Mouse (Mus musculus) intestine, embryonic 14.5 days (tissue): ENCODE measurements at regions not wholly inside any gene's neighbourhood (a gene's known extent, or its start where the extent isn't known, plus 50 kb on each side); places are given as distances from the start of the nearest gene placed in this dataset.
"Not testable (repeated sequence)": the region's sequence is repeated elsewhere in the genome, so short reads cannot be mapped to it uniquely, and the experiment has no call there.

ENCODE experiments used
- ATAC-seq: fragments of 200-750 bp; cut with Nextera tagmentation; replicated peaks from 2 replicates; pipeline ENCODE4 v1.8.0; 2017; ENCODE audit warnings: low read depth, moderate number of reproducible peaks, moderate TSS enrichment, moderate library complexity; ENCODE audit not compliant: low FRiP score, low TSS enrichment
- DNase-seq: peaks from one replicate; pipeline ENCODE4 v3.0.0-alpha.2; 2018; ENCODE audit warnings: low spot score
- H3K27ac ChIP-seq: fragments of 300-500 bp; sonication (generic); 2 replicates; pipeline ENCODE4 v1.5.1; 2014; ENCODE audit warnings: low read depth, mild to moderate bottlenecking, control low read depth
- H3K27me3 ChIP-seq: fragments of 300-500 bp; sonication (generic); replicated peaks from 2 replicates; pipeline ENCODE4 v1.6.1; 2014; ENCODE audit warnings: low read length, control low read depth; ENCODE audit not compliant: control insufficient read depth, insufficient read depth
- H3K36me3 ChIP-seq: fragments of 300-500 bp; sonication (generic); 2 replicates; pipeline ENCODE4 v1.6.1; 2014; ENCODE audit warnings: low read length, control low read depth; ENCODE audit not compliant: control insufficient read depth, insufficient read depth
- H3K4me1 ChIP-seq: fragments of 300-500 bp; sonication (generic); replicated peaks from 2 replicates; pipeline ENCODE4 v1.6.1; 2014; ENCODE audit warnings: low read length, control low read depth, mixed read lengths; ENCODE audit not compliant: control insufficient read depth, insufficient read depth
- H3K4me2 ChIP-seq: fragments of 300-500 bp; sonication (generic); 2 replicates; pipeline ENCODE4 v1.6.1; 2014; ENCODE audit warnings: low read length
- H3K4me3 ChIP-seq: fragments of 300-500 bp; sonication (generic); 2 replicates; pipeline ENCODE4 v1.5.1; 2014; ENCODE audit warnings: low read depth, low read length, control low read depth, mixed read lengths
- H3K9ac ChIP-seq: fragments of 300-500 bp; sonication (generic); 2 replicates; pipeline ENCODE4 v1.6.1; 2014; ENCODE audit warnings: mild to moderate bottlenecking, low read length
- H3K9me3 ChIP-seq: fragments of 300-500 bp; sonication (generic); 2 replicates; pipeline ENCODE4 v1.6.1; 2016; ENCODE audit warnings: low read length, control low read depth; ENCODE audit not compliant: control insufficient read depth
- WGBS: fragments of 180-500 bp; shearing (Covaris S2); extraction: QIAGEN DNeasy Blood & Tissue Kit; methylation state at CpG from one replicate; pipeline ENCODE4 v1.1.7; 2014; 5-methylcytosine and 5-hydroxymethylcytosine counted together

- no peaks in the 10 kb centered on the region for H3K36me3 ChIP-seq
- H3K4me2 ChIP-seq: no peak overlapping the region
- no peaks in the 10 kb centered on the region for H3K4me1 ChIP-seq
- ATAC-seq (no peak), DNase-seq (peak; percentile 49)
- WGBS: 36% methylated on average over 7 of the region's 7 CpGs
- H3K27me3 ChIP-seq: no peaks in the 10 kb centered on the region
- no peaks in the 10 kb centered on the region for H3K9me3 ChIP-seq
- no peak overlapping the region for H3K9ac ChIP-seq
- H3K4me3 ChIP-seq: no peak overlapping the region
- no peak overlapping the region for H3K27ac ChIP-seq
These were observed 189.8 kb upstream of the Irx4 start for GRCm38 (mm10) chr13:73070531-73070908.

- H3K4me3 ChIP-seq: no peak overlapping the region
- H3K4me1 ChIP-seq: no peaks in the 10 kb centered on the region
- 60% methylated on average over 8 of the region's 8 CpGs for WGBS
- no peaks in the 10 kb centered on the region for H3K27me3 ChIP-seq
- DNase-seq (no peak), ATAC-seq (no peak)
- no peak overlapping the region for H3K4me2 ChIP-seq
- H3K9ac ChIP-seq: no peak overlapping the region
- no peaks in the 10 kb centered on the region for H3K9me3 ChIP-seq
- no peaks in the 10 kb centered on the region for H3K36me3 ChIP-seq
- H3K27ac ChIP-seq: no peak overlapping the region
These were observed 189.2 kb upstream of the Irx4 start for GRCm38 (mm10) chr13:73071032-73071431.

GRCm38 (mm10) chr13:73071854-73072852 lies 188.1 kb upstream of the Irx4 start:
- 51% methylated on average over 6 of the region's 6 CpGs for WGBS
- H3K4me1 ChIP-seq: no peaks in the 10 kb centered on the region
- DNase-seq: no peak
- H3K36me3 ChIP-seq: no peaks in the 10 kb centered on the region
- H3K27me3 ChIP-seq: no peaks in the 10 kb centered on the region
- no peak for ATAC-seq
- H3K4me3 ChIP-seq: no peak overlapping the region
- no peaks in the 10 kb centered on the region for H3K9me3 ChIP-seq
- H3K9ac ChIP-seq: no peak overlapping the region
- H3K4me2 ChIP-seq: no peak overlapping the region
- no peak overlapping the region for H3K27ac ChIP-seq

GRCm38 (mm10) chr13:73077866-73078430 lies 182.3 kb upstream of the Irx4 start:
- no peaks in the 10 kb centered on the region for H3K4me1 ChIP-seq
- no peak overlapping the region for H3K4me2 ChIP-seq
- H3K4me3 ChIP-seq: no peak overlapping the region
- DNase-seq (peak; percentile 42), ATAC-seq (no peak)
- WGBS: 79% methylated on average over 2 of the region's 2 CpGs
- no peaks in the 10 kb centered on the region for H3K9me3 ChIP-seq
- no peaks in the 10 kb centered on the region for H3K27me3 ChIP-seq
- no peak overlapping the region for H3K9ac ChIP-seq
- H3K27ac ChIP-seq: no peak overlapping the region
- H3K36me3 ChIP-seq: no peaks in the 10 kb centered on the region

- not testable (repeated sequence) for H3K4me3 ChIP-seq, H3K9me3 ChIP-seq, H3K27ac ChIP-seq, H3K4me2 ChIP-seq, H3K9ac ChIP-seq, H3K4me1 ChIP-seq, H3K36me3 ChIP-seq, ATAC-seq, H3K27me3 ChIP-seq, DNase-seq
These were observed 172.5 kb upstream of the Irx4 start for GRCm38 (mm10) chr13:73087815-73088214.

- ATAC-seq: no peak
- no peak for DNase-seq
- WGBS: 49% methylated on average over 3 of the region's 3 CpGs
- H3K27ac ChIP-seq: no peak overlapping the region
- no peaks in the 10 kb centered on the region for H3K4me1 ChIP-seq
- no peaks in the 10 kb centered on the region for H3K27me3 ChIP-seq
- H3K9me3 ChIP-seq: no peaks in the 10 kb centered on the region
- no peak overlapping the region for H3K4me3 ChIP-seq
- no peaks in the 10 kb centered on the region for H3K36me3 ChIP-seq
- no peak overlapping the region for H3K4me2 ChIP-seq
- H3K9ac ChIP-seq: no peak overlapping the region
These were observed 168.4 kb upstream of the Irx4 start for GRCm38 (mm10) chr13:73091886-73092285.

- Histone ChIP-seq H3K4me3 (no peak overlapping the region), H3K9ac (no peak overlapping the region), H3K4me1 (no peaks in the 10 kb centered on the region), H3K27me3 (no peaks in the 10 kb centered on the region), H3K9me3 (no peaks in the 10 kb centered on the region), H3K27ac (no peak overlapping the region), H3K36me3 (no peaks in the 10 kb centered on the region), H3K4me2 (no peak overlapping the region)
- DNase-seq (no peak), ATAC-seq (no peak)
- WGBS: 80% methylated on average over 9 of the region's 9 CpGs
These were observed 162.8 kb upstream of the Irx4 start for GRCm38 (mm10) chr13:73097502-73097901.

- DNase-seq (no peak), ATAC-seq (no peak)
- Histone ChIP-seq H3K9me3 (no peaks in the 10 kb centered on the region), H3K4me2 (no peak overlapping the region), H3K27ac (no peak overlapping the region), H3K36me3 (no peaks in the 10 kb centered on the region), H3K9ac (no peak overlapping the region), H3K4me1 (no peaks in the 10 kb centered on the region), H3K27me3 (no peaks in the 10 kb centered on the region), H3K4me3 (no peak overlapping the region)
- 94% methylated on average over 1 of the region's 1 CpGs for WGBS
These were observed 160.9 kb upstream of the Irx4 start for GRCm38 (mm10) chr13:73099407-73099806.
